Comparison of ENCODE assay signal across 8 mouse cellular contexts in genomic region chr2:164496847-164497690, GRCm38 (mm10). TPM values are rescaled to one million over a fixed set of nuclear protein-coding genes. Genes with fewer than 3 reads are reported as not detected.
A peak's percentile ranks its signal among the peaks of the same experiment; 100 is the strongest.
DNase-seq lines count a peak whose midpoint lies in the region; ATAC-seq lines count a peak whose summit lies in the region.

TSS of gene Pigt (plus strand) at chr2:164497520.

- H3K4me1 ChIP-seq in brown adipose tissue, adult 24 weeks (ENCODE audit: control insufficient read depth, insufficient read depth, insufficient read length, low read length): 0 out of 2 replicates have a peak, but pooled peaks cover 5% of the 10 kb centered on the region
- H3K4me1 ChIP-seq in heart, embryonic 13.5 days: peaks cover 17% of the 10 kb centered on the region
- H3K4me1 ChIP-seq in liver, embryonic 12.5 days: peaks cover 28% of the 10 kb centered on the region

- peak within 1 kb of the TSS; percentile 93 for H3K27ac ChIP-seq in brown adipose tissue, adult 24 weeks (replicated peaks; ENCODE audit: low read depth, low read length)
- peak within 1 kb of the TSS; percentile 49; the same call in 1 of the 2 replicates for H3K27ac ChIP-seq in heart, embryonic 13.5 days (replicated peaks)
- peak within 1 kb of the TSS; percentile 33; the same call in 1 of the 2 replicates for H3K27ac ChIP-seq in liver, embryonic 12.5 days

- H3K9ac ChIP-seq in heart, embryonic 13.5 days: peak within 1 kb of the TSS; percentile 88
- peak within 1 kb of the TSS; percentile 74 for H3K9ac ChIP-seq in liver, embryonic 12.5 days

- H3K4me2 ChIP-seq in heart, embryonic 13.5 days: peak within 1 kb of the TSS; percentile 99
- peak within 1 kb of the TSS; percentile 90 for H3K4me2 ChIP-seq in liver, embryonic 12.5 days

- no peaks in the 10 kb centered on the region for H3K27me3 ChIP-seq in heart, embryonic 13.5 days (replicated peaks)
- H3K27me3 ChIP-seq in liver, embryonic 12.5 days (replicated peaks): no peaks in the 10 kb centered on the region
- H3K27me3 ChIP-seq in splenic B cell, adult 2 months (ENCODE audit: control insufficient read depth, insufficient read depth, low read length, poor library complexity, severe bottlenecking): no peaks in the 10 kb centered on the region

- H3K36me3 ChIP-seq in heart, embryonic 13.5 days: peaks cover 29% of the 10 kb centered on the region
- H3K36me3 ChIP-seq in liver, embryonic 12.5 days: peaks cover 29% of the 10 kb centered on the region
- H3K36me3 ChIP-seq in splenic B cell, adult 2 months (ENCODE audit: control insufficient read depth, insufficient read depth, low read length, poor library complexity, severe bottlenecking): peaks cover 2% of the 10 kb centered on the region

- peak; percentile 99 for ATAC-seq in CD4-positive, CD25-positive, alpha-beta regulatory T cell, adult 4 months
- peak; percentile 100 for ATAC-seq in erythroid progenitor cell, adult 5-6 weeks (replicated peaks; ENCODE audit: low FRiP score, poor library complexity, severe bottlenecking)
- ATAC-seq in heart, embryonic 13.5 days (ENCODE audit: extremely low read depth, insufficient number of reproducible peaks, low FRiP score, low TSS enrichment): peak; percentile 83
- ATAC-seq in liver, embryonic 12.5 days: peak; percentile 94

- no peaks in the 10 kb centered on the region for H3K9me3 ChIP-seq in heart, embryonic 13.5 days
- H3K9me3 ChIP-seq in liver, embryonic 12.5 days (replicated peaks): no peaks in the 10 kb centered on the region

- peak; percentile 92 for DNase-seq in kidney, postnatal 10 days
- peak; percentile 83 for DNase-seq in naive thymus-derived CD4-positive, alpha-beta T cell, adult 2 months (ENCODE audit: low read depth)
- peak; percentile 84 for DNase-seq in splenic B cell, adult 2 months (ENCODE audit: low read depth, low spot score)

- 4% methylated on average over 43 of the region's 43 CpGs for WGBS in heart, embryonic 13.5 days
- WGBS in liver, embryonic 12.5 days (ENCODE audit: insufficient replicate concordance): 4% methylated on average over 43 of the region's 43 CpGs

- H3K4me3 ChIP-seq in brown adipose tissue, adult 24 weeks (ENCODE audit: insufficient read depth, low read depth, low read length): peak within 1 kb of the TSS; percentile 90
- peak within 1 kb of the TSS; percentile 93 for H3K4me3 ChIP-seq in heart, embryonic 13.5 days
- peak within 1 kb of the TSS; percentile 75 for H3K4me3 ChIP-seq in liver, embryonic 12.5 days

RNA-seq across cellular contexts. Expression of gene Pigt, which starts in this region (rescaled TPM):
- polyA plus RNA-seq in CD4-positive, CD25-positive, alpha-beta regulatory T cell, adult 4 months (2017; shearing (Covaris generic)): 10 to 100 TPM; 17.0 to 27.0 TPM
- 15.7 and 21.6 TPM in 2 replicates for polyA plus RNA-seq in brown adipose tissue, adult 24 weeks (2012; ENCODE audit: insufficient read depth, insufficient read length, missing spikeins)
- 18.0 and 22.7 TPM in 2 replicates for total RNA-seq in erythroid progenitor cell, adult 5-6 weeks (2015; ENCODE audit: low replicate concordance)
- total RNA-seq in erythroid progenitor cell, adult 5-6 weeks (2017; ENCODE audit: low replicate concordance): 7.7 and 26.9 TPM in 2 replicates
- polyA plus RNA-seq in heart, embryonic 13.5 days (2015; fragmentation: Nextera tagmentation; extraction: Ambion mirVana): 53.0 and 54.5 TPM in 2 replicates
- 29.7 and 30.3 TPM in 2 replicates for polyA plus RNA-seq in liver, embryonic 12.5 days (2016; fragmentation: Nextera tagmentation; extraction: Ambion mirVana)

Comparison
In these comparisons a context has a peak if more than half of its experiments do, and no peak if none do; other contexts are left out.
1. Peak in every context shown above with its lines: DNase-seq, ATAC-seq, H3K4me3 ChIP-seq and H3K27ac ChIP-seq.
2. H3K27ac ChIP-seq: peak in every context shown above with its lines; median percentile 93 in brown adipose tissue, adult 24 weeks; 49 in heart, embryonic 13.5 days; 33 in liver, embryonic 12.5 days.